Mouse (Mus musculus): ENCODE data around the gene Slc35e4.

Slc35e4 gene

GRCm38 (mm10) chr11:3864343-3864742, 50.1 kb downstream of the Slc35e4 start:
- no peak for DNase-seq (ENCODE audit: low spot score in 2 of 2)

DNA sequence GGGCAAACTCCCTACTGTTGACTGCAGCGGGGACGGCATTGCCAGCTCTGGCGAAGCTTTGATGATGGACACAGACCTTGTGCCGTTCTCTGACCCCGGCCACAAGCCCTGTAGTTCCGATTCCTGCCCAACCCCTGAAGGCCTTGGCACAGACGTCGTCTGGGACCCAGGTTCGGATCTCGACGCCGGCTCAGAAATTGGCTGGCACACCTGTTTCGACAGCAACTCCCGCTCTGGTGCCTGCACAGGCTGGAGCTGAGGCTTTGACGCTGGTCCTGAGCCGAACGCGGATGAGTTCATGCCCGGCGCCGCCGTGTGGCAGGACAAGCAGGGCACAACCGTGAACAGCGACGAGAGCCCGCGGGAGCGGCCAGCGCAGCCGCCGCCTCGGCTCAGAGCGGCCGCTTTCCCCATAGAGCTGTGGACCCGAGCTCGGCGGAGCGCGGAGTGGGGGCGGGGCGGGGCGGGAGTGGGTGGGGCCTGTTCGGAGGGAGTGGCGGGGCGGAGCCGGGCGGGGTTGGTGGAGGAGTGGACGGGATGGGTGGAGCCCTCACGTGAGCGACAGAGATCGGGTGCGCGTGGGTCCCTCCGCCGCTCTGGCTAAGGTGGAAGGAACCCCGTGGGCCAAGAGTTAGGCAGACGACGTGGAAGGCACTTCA, 50.9 kb downstream of the Slc35e4 start, which contains the start of gene Osbp2:
TSS of gene Osbp2 (minus strand) at position 450 of the 659 bp plus-strand sequence.
- peak; percentile 75 to 76 for DNase-seq (ENCODE audit: low spot score in 2 of 2)

DNA sequence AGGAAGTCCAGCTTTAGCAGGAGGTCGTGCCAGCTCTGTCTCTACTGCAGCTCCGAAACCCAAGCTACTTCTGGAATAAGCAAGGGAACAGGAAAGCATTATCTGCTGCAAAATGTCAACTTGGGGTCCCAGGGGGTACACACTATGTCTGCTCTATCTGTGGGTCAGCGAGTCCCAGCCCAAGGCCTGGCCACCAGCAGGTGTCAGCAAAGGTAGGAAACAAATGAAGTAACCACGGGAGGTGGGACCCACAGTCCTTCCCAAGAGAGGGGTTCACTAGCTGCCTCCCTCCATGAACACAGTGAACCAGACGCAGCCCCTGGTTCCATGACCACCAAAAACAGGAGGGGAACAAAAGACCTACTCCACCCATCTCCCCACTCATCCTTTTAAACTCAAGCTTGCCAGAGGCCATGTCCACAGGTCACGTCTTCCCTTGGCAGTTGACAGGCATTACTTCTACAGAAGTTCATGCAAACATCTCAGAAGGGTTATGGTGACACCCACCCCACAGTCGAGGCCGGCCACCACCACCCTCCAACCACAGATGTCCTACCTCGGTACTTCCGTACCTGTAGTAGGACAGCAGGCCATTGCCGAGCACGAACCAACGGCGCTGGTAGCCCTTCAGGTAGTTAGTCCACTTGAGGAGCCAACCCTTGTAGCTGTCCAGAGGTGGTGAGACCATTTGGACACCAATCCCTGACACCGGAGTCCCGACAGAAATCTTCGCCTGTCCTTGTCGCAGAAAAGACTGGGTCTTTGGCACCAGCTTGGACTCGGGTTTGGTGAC, 51.6 kb downstream of the Slc35e4 start:
- no peak for DNase-seq (ENCODE audit: low spot score in 2 of 2)

- DNase-seq (ENCODE audit: low spot score in 2 of 2), result no peak
These were observed 54.1 kb downstream of the Slc35e4 start for GRCm38 (mm10) chr11:3860361-3860760.

DNA sequence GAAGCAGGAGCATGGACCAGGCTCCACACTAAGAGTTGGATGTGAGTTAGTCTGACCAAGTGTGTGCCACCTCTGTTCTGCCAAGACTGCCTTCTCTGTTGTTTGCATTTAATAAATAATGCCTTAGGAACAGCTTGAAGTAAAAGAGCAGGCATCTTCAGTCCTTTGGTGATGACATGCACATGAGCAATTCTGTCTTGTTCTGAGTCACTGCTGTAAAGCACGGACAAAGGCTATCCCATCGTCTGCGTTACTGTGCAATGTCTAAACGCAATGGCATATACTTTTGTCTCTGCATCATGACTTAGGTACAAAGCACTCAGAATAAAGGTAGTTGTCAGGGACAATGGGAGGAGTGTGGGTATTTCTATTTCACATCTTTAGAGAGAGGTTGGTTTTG, 54.7 kb downstream of the Slc35e4 start:
- no peak for DNase-seq (ENCODE audit: low spot score in 2 of 2)

DNA sequence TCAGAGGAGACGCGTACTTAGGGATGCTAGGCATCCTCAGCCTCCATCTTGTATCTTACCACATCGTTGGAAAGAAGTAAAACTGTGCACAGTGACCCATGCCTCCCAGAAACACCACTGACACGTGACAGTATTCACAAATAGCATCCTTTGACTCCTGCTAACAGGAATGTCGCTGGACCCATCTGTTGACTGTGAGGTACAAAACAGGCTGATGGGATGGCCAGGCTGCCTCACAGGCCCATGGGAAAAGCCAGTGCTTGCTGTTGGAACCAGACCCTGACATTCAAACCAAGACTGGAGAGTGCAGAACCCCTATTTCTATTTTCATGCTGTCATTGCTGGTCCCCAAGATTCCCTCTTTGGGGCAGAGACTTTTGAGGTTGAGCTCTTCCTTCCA, 56.6 kb downstream of the Slc35e4 start:
- no peak for DNase-seq (ENCODE audit: low spot score in 2 of 2)
